Mouse (Mus musculus) CH12.LX (cell line): ENCODE data around the gene Phgdh.

Experiments
- CTCF ChIP-seq, 2 experiments: IDR thresholded peaks in 1 of 2; conservative IDR thresholded peaks in 1 of 2; 2 replicates each; pipeline ENCODE4 v1.5.1; 2011 to 2012; ENCODE audit warnings: low read depth in 2 of 2, low read length in 2 of 2, improper control_type of control experiment in 1 of 2, inconsistent platforms in 1 of 2, mild to moderate bottlenecking in 1 of 2, moderate library complexity in 1 of 2
- ELF1 ChIP-seq: IDR thresholded peaks from 2 replicates; pipeline ENCODE4 v1.6.1; 2014; ENCODE audit warnings: low read depth, mild to moderate bottlenecking, inconsistent platforms, low read length, improper control_type of control experiment
- HCFC1 ChIP-seq: IDR thresholded peaks from 2 replicates; pipeline ENCODE4 v1.6.1; 2012; ENCODE audit warnings: low read depth, mild to moderate bottlenecking, inconsistent platforms, low read length, improper control_type of control experiment
- POLR2A ChIP-seq: IDR thresholded peaks from 2 replicates; pipeline ENCODE4 v1.6.1; 2011; ENCODE audit warnings: low read depth, mild to moderate bottlenecking, improper control_type of control experiment, low read length
- TCF12 ChIP-seq: IDR thresholded peaks from 2 replicates; pipeline ENCODE4 v1.6.1; 2014; ENCODE audit warnings: low read depth, mild to moderate bottlenecking, inconsistent platforms, low read length, improper control_type of control experiment
- UBTF ChIP-seq: IDR thresholded peaks from 2 replicates; pipeline ENCODE4 v1.6.1; 2012; ENCODE audit warnings: low read depth, mild to moderate bottlenecking, inconsistent platforms, low read length, improper control_type of control experiment, moderate library complexity
- ZKSCAN1 ChIP-seq: IDR thresholded peaks from 2 replicates; pipeline ENCODE4 v1.6.1; 2012; ENCODE audit warnings: low read depth, inconsistent platforms, low read length, improper control_type of control experiment, borderline replicate concordance

DNA sequence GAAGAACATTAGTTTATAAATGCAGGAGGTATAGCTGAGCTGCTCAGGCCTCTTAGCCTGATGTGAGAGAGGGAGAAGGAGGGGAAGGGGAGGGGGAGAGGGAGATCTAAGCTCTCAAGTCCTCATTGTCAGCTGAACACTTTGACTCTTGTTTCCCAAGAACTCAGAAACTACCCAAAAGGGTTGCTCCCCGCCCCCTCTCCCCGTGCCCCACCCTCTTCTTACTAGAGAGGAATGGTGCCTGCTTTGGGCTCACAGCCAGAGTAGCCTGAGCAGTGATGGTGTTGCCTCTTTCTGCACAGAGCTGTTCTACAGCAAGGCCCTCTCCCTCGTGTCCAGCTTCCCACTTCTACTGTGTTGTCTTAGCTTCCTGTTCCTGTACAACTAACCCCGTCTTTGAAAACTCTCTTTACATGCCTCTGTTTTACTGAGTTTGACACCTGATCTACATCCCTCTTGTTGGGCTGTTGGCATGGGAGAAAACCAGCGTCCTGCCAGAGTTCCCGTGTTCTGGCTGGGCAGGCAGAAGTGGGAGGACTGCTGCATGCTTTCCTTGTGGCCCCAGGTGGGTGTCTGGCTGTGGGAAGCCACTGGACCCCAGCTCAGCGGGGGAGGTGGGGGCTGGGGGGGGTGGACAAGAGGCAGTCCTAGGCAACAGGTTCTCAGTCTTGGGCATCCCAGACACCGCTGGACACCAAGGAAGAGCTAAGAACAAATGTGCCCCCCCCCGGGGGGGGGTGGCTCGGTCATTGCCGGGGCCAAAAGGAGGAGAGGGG is 66.0 kb downstream of the Phgdh start:
- TF ChIP-seq CTCF (conservative IDR thresholded peaks at IDR 0.05 in 1 of 2, IDR thresholded peaks at IDR 0.05 in 1 of 2; ENCODE audit: low read depth in 2 of 2, low read length in 2 of 2) (no peak), ZKSCAN1 (no peak), HCFC1 (no peak), TCF12 (no peak), ELF1 (no peak), POLR2A (no peak), UBTF (no peak)
